Mouse (Mus musculus) megakaryocyte, embryonic 14.5 days (primary cell): ENCODE measurements at regions not wholly inside any gene's neighbourhood (a gene's known extent, or its start where the extent isn't known, plus 50 kb on each side); places are given as distances from the start of the nearest gene placed in this dataset.

ENCODE experiments used
- H3K27me3 ChIP-seq: replicated peaks from 2 replicates; pipeline ENCODE3; 2012; ENCODE audit warnings: inconsistent platforms
- H3K36me3 ChIP-seq: replicated peaks from 2 replicates; pipeline ENCODE3; 2012; ENCODE audit warnings: low read length, inconsistent platforms, mixed read lengths
- H3K4me1 ChIP-seq: 2 replicates; pipeline ENCODE4 v1.6.1; 2012; ENCODE audit warnings: inconsistent platforms
- H3K4me3 ChIP-seq: replicated peaks from 2 replicates; pipeline ENCODE3; 2012; ENCODE audit warnings: moderate library complexity, mild to moderate bottlenecking, inconsistent platforms
- H3K9me3 ChIP-seq: 2 replicates; pipeline ENCODE4 v1.6.1; 2012; ENCODE audit warnings: inconsistent platforms
- FLI1 ChIP-seq: IDR thresholded peaks from 2 replicates; pipeline ENCODE4 v1.6.1; 2012; ENCODE audit warnings: low read length, inconsistent platforms, mixed read lengths
- GATA1 ChIP-seq: IDR thresholded peaks from 3 replicates; pipeline ENCODE4 v1.6.1; 2012; ENCODE audit warnings: mixed read lengths, low read length, inconsistent platforms, borderline replicate concordance

- H3K27me3 ChIP-seq = peaks cover 6% of the 10 kb centered on the region
- no peak for TF ChIP-seq FLI1
- no peak for TF ChIP-seq GATA1
- H3K9me3 ChIP-seq = 0 out of 2 replicates have a peak, but pooled peaks cover 10% of the 10 kb centered on the region
- no peaks in the 10 kb centered on the region for H3K36me3 ChIP-seq
- no peak overlapping the region for H3K4me3 ChIP-seq
- no peaks in the 10 kb centered on the region for H3K4me1 ChIP-seq
These were observed 53.0 kb upstream of the Ank start for GRCm38 (mm10) chr15:27413486-27413885.

DNA sequence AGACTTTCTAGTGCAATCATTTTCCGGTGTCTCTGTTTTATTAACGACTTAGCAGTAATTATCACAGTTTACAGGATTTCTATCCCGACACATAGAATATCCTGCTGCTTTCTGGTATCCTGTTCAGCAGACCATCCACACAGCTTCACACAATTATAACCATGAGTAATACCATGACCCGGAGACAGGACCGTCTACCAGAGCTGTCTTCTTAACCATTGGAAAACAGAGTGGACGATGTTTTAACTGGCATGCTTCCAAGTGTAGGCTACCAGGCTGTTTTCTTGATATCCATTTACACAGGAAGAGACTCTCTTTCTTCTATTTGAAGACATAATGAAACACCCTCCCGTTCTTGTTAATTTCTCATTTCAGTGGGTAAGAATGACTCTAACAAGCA is 51.7 kb upstream of the Ank start:
- Histone ChIP-seq H3K4me1 (no peaks in the 10 kb centered on the region), H3K9me3 (0 out of 2 replicates have a peak, but pooled peaks cover 4% of the 10 kb centered on the region), H3K4me3 (no peak overlapping the region), H3K27me3 (peaks cover 3% of the 10 kb centered on the region), H3K36me3 (no peaks in the 10 kb centered on the region)
- TF ChIP-seq GATA1 (no peak), FLI1 (no peak)
